Mouse (Mus musculus) midbrain, embryonic 10.5 days (tissue): Measurements from ENCODE around the gene Necap2. TPM values are rescaled to one million over a fixed set of nuclear protein-coding genes. Genes with fewer than 3 reads are reported as not detected.

Source experiments
- DNase-seq: peaks from one replicate; pipeline ENCODE4 v3.0.0-alpha.2; 2017; ENCODE audit warnings: low spot score
- H3K27ac ChIP-seq: fragments of 300-500 bp; sonication (generic); replicated peaks from 2 replicates; pipeline ENCODE4 v1.5.1; 2016; ENCODE audit warnings: mild to moderate bottlenecking
- H3K27me3 ChIP-seq: fragments of 300-500 bp; sonication (generic); 2 replicates; pipeline ENCODE4 v1.6.1; 2016; ENCODE audit warnings: low read depth, mild to moderate bottlenecking; ENCODE audit not compliant: poor library complexity, severe bottlenecking
- H3K36me3 ChIP-seq: fragments of 300-500 bp; sonication (generic); 2 replicates; pipeline ENCODE4 v1.6.1; 2016; ENCODE audit warnings: mild to moderate bottlenecking, moderate library complexity
- H3K4me1 ChIP-seq: fragments of 300-500 bp; sonication (generic); 2 replicates; pipeline ENCODE4 v1.6.1; 2016
- H3K4me3 ChIP-seq: fragments of 300-500 bp; sonication (generic); 2 replicates; pipeline ENCODE4 v1.5.1; 2016; ENCODE audit warnings: mild to moderate bottlenecking, moderate library complexity
- H3K9me3 ChIP-seq: fragments of 300-500 bp; sonication (generic); replicated peaks from 2 replicates; pipeline ENCODE4 v1.6.1; 2016; ENCODE audit warnings: mild to moderate bottlenecking
- WGBS: fragments of 180-500 bp; shearing (Covaris S2); methylation state at CpG from one replicate; pipeline ENCODE4 v1.1.7; 2016; 5-methylcytosine and 5-hydroxymethylcytosine counted together
- polyA plus RNA-seq: library from polyadenylated mRNA; unstranded; fragments of >200 nt; fragmentation: Nextera tagmentation; extraction: Ambion mirVana; gene quantifications from 2 replicates; pipeline ENCODE4 v1.2.1, GENCODE M21; 2016

Necap2 gene
- polyA plus RNA-seq, 1 experiment from 2014 or later, result 54.8 TPM

GRCm38 (mm10) chr4:141068655-141069054 lies 9.5 kb downstream of the Necap2 start:
- no peak overlapping the region for H3K27ac ChIP-seq
- H3K4me3 ChIP-seq, result no peak overlapping the region
- no peaks in the 10 kb centered on the region for H3K27me3 ChIP-seq
- no peaks in the 10 kb centered on the region for H3K9me3 ChIP-seq
- peaks cover 4% of the 10 kb centered on the region for H3K4me1 ChIP-seq
- DNase-seq, result no peak
- peaks cover 83% of the 10 kb centered on the region for H3K36me3 ChIP-seq
- WGBS, result 93% methylated on average over 8 of the region's 8 CpGs

- WGBS, result 95% methylated on average over 9 of the region's 9 CpGs
- H3K9me3 ChIP-seq, result no peaks in the 10 kb centered on the region
- H3K4me3 ChIP-seq, result no peak overlapping the region
- no peaks in the 10 kb centered on the region for H3K27me3 ChIP-seq
- H3K4me1 ChIP-seq, result peaks cover 4% of the 10 kb centered on the region
- DNase-seq, result no peak
- peaks cover 72% of the 10 kb centered on the region for H3K36me3 ChIP-seq
- no peak overlapping the region for H3K27ac ChIP-seq
Measured at GRCm38 (mm10) chr4:141067516-141068046, 10.6 kb downstream of the Necap2 start.

GRCm38 (mm10) chr4:141066709-141067515 lies 11.2 kb downstream of the Necap2 start:
- no peaks in the 10 kb centered on the region for H3K9me3 ChIP-seq
- peaks cover 4% of the 10 kb centered on the region for H3K4me1 ChIP-seq
- H3K27ac ChIP-seq, result no peak overlapping the region
- no peak for DNase-seq
- 91% methylated on average over 12 of the region's 12 CpGs for WGBS
- no peaks in the 10 kb centered on the region for H3K27me3 ChIP-seq
- peaks cover 65% of the 10 kb centered on the region for H3K36me3 ChIP-seq
- H3K4me3 ChIP-seq, result no peak overlapping the region

GRCm38 (mm10) chr4:141065123-141065522 lies 13.0 kb downstream of the Necap2 start:
- Histone ChIP-seq H3K36me3 (peaks cover 47% of the 10 kb centered on the region), H3K4me1 (peaks cover 20% of the 10 kb centered on the region), H3K4me3 (no peak overlapping the region), H3K9me3 (no peaks in the 10 kb centered on the region), H3K27me3 (no peaks in the 10 kb centered on the region), H3K27ac (no peak overlapping the region)
- 7% methylated on average over 8 of the region's 8 CpGs for WGBS
- peak; percentile 81 for DNase-seq

- Histone ChIP-seq H3K9me3 (no peaks in the 10 kb centered on the region), H3K27me3 (no peaks in the 10 kb centered on the region), H3K4me3 (no peak overlapping the region), H3K27ac (no peak overlapping the region), H3K4me1 (peaks cover 30% of the 10 kb centered on the region), H3K36me3 (peaks cover 38% of the 10 kb centered on the region)
- WGBS, result 76% methylated on average over 4 of the region's 4 CpGs
- no peak for DNase-seq
Measured at GRCm38 (mm10) chr4:141064104-141064659, 14.0 kb downstream of the Necap2 start.

GRCm38 (mm10) chr4:141060426-141061301 lies 17.5 kb downstream of the Necap2 start, which contains the start of gene Crocc:
Crocc (minus strand) TSS chr4:141060550.
- under 1% methylated on average over 77 of the region's 77 CpGs for WGBS
- Histone ChIP-seq H3K9me3 (no peaks in the 10 kb centered on the region), H3K27me3 (no peaks in the 10 kb centered on the region), H3K36me3 (peaks cover 27% of the 10 kb centered on the region), H3K27ac (peak within 1 kb of the TSS; percentile 92), H3K4me3 (peak within 1 kb of the TSS; percentile 65), H3K4me1 (peaks cover 49% of the 10 kb centered on the region)
- peak; percentile 100 for DNase-seq

- Histone ChIP-seq H3K4me3 (peak overlapping the region; percentile 65), H3K9me3 (no peaks in the 10 kb centered on the region), H3K27me3 (no peaks in the 10 kb centered on the region), H3K27ac (peak overlapping the region; percentile 92), H3K4me1 (peaks cover 46% of the 10 kb centered on the region), H3K36me3 (peaks cover 33% of the 10 kb centered on the region)
- 3% methylated on average over 32 of the region's 32 CpGs for WGBS
- DNase-seq, result no peak
Measured at GRCm38 (mm10) chr4:141059616-141060425, 18.3 kb downstream of the Necap2 start.

- WGBS, result 79% methylated on average over 9 of the region's 9 CpGs
- peaks cover 55% of the 10 kb centered on the region for H3K4me1 ChIP-seq
- no peak for DNase-seq
- no peaks in the 10 kb centered on the region for H3K9me3 ChIP-seq
- peaks cover 41% of the 10 kb centered on the region for H3K36me3 ChIP-seq
- peak overlapping the region; percentile 13 for H3K27ac ChIP-seq
- H3K27me3 ChIP-seq, result no peaks in the 10 kb centered on the region
- H3K4me3 ChIP-seq, result peak overlapping the region; percentile 65; the same call in 1 of the 2 replicates
Measured at GRCm38 (mm10) chr4:141058835-141059234, 19.3 kb downstream of the Necap2 start.

- no peaks in the 10 kb centered on the region for H3K9me3 ChIP-seq
- DNase-seq, result no peak
- no peaks in the 10 kb centered on the region for H3K27me3 ChIP-seq
- no peak overlapping the region for H3K27ac ChIP-seq
- H3K36me3 ChIP-seq, result peaks cover 50% of the 10 kb centered on the region
- WGBS, result 94% methylated on average over 10 of the region's 10 CpGs
- H3K4me1 ChIP-seq, result peaks cover 74% of the 10 kb centered on the region
- H3K4me3 ChIP-seq, result no peak overlapping the region
Measured at GRCm38 (mm10) chr4:141056970-141057369, 21.2 kb downstream of the Necap2 start.

- H3K36me3 ChIP-seq, result peaks cover 59% of the 10 kb centered on the region
- H3K27ac ChIP-seq, result peak overlapping the region; percentile 88
- 13% methylated on average over 17 of the region's 17 CpGs for WGBS
- H3K4me1 ChIP-seq, result peaks cover 72% of the 10 kb centered on the region
- H3K9me3 ChIP-seq, result no peaks in the 10 kb centered on the region
- peak overlapping the region; percentile 40 for H3K4me3 ChIP-seq
- peak; percentile 69 for DNase-seq
- no peaks in the 10 kb centered on the region for H3K27me3 ChIP-seq
Measured at GRCm38 (mm10) chr4:141053568-141054161, 24.5 kb downstream of the Necap2 start.

GRCm38 (mm10) chr4:141053138-141053537 lies 25.0 kb downstream of the Necap2 start:
- 20% methylated on average over 8 of the region's 8 CpGs for WGBS
- Histone ChIP-seq H3K9me3 (no peaks in the 10 kb centered on the region), H3K4me1 (peaks cover 74% of the 10 kb centered on the region), H3K4me3 (peak overlapping the region; percentile 40), H3K27ac (peak overlapping the region; percentile 88), H3K36me3 (peaks cover 63% of the 10 kb centered on the region), H3K27me3 (no peaks in the 10 kb centered on the region)
- peak; percentile 46 for DNase-seq
